Mouse (Mus musculus): ENCODE data around the gene Vdr. TPM values are rescaled to one million over a fixed set of nuclear protein-coding genes. Genes with fewer than 3 reads are reported as not detected.
A peak's percentile ranks its signal among the peaks of the same experiment; 100 is the strongest.

Vdr gene
- polyA plus RNA-seq, 1 experiment from 2014 or later: 1.0 TPM

DNA sequence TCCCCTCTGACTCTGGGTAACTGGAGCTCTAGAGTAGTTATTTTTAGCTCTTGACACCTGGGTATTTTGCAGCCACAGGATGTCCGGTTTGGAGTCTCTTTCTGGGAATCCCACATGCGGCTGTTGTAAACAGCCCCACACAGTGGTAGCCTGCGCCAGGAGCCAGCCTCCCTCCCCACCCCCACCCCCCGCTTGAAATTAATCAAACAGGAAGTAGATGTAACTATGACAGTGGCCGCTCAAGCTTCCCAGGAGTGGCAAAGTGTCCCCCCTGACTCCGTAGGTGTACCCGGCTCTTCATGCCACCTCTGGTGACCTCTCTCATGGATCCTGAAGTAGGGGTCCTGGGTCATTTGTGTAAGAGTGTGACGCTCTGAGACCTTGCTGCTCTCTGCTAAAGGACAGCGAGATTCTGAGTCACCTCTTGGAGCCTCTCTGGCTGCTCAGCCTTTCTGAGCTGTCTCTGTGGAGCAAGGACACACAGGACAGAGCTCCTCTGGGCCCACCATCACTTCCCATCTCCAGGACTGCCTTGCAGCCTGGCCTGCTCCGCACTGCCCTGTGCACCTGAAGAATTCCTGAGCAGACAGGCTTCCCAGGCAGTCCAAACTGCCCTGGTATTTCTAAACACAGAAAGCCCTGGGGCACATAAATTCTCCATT, 89.0 kb downstream of the Vdr start:
- H3K9me3 ChIP-seq (replicated peaks): no peaks in the 10 kb centered on the region
- H3K4me1 ChIP-seq: peaks cover 60% of the 10 kb centered on the region
- 0 out of 2 replicates have a peak overlapping the region, but pooled peaks have one; percentile 42 for H3K27ac ChIP-seq (replicated peaks)
- H3K36me3 ChIP-seq: peaks cover 27% of the 10 kb centered on the region
- 61% methylated on average over 10 of the region's 10 CpGs for WGBS
- no peak overlapping the region for H3K4me3 ChIP-seq
- peaks cover 20% of the 10 kb centered on the region for H3K27me3 ChIP-seq (ENCODE audit: low read depth, poor library complexity, severe bottlenecking)
- no peak for DNase-seq (ENCODE audit: low spot score)

DNA sequence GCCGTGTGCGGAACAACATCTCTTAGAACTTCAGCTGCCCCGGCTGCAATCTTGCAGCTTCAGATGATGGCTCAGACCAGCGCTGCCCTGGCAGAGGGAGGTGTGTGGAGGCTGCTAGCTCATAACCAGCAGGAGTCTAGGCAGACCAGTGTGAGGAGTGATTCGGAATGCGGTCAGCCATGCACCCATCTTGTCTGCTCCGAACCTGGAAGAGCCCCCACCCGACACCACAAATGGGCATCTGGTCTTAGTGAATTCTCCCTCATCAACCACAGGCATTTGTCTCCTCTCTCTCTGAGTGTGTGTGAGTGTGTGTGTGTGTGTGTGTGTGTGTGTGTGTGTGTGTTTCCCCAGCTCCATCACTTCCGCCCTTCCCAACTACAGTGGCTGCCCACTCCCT, 90.5 kb downstream of the Vdr start:
- whole genome bisulfite sequencing: 92% methylated on average over 9 of the region's 9 CpGs
- Histone ChIP-seq H3K36me3 (peaks cover 25% of the 10 kb centered on the region), H3K4me3 (no peak overlapping the region), H3K27ac (replicated peaks) (no peak overlapping the region), H3K27me3 (ENCODE audit: low read depth, poor library complexity, severe bottlenecking) (peaks cover 7% of the 10 kb centered on the region), H3K9me3 (replicated peaks) (no peaks in the 10 kb centered on the region), H3K4me1 (peaks cover 46% of the 10 kb centered on the region)
- no peak for DNase-seq (ENCODE audit: low spot score)

DNA sequence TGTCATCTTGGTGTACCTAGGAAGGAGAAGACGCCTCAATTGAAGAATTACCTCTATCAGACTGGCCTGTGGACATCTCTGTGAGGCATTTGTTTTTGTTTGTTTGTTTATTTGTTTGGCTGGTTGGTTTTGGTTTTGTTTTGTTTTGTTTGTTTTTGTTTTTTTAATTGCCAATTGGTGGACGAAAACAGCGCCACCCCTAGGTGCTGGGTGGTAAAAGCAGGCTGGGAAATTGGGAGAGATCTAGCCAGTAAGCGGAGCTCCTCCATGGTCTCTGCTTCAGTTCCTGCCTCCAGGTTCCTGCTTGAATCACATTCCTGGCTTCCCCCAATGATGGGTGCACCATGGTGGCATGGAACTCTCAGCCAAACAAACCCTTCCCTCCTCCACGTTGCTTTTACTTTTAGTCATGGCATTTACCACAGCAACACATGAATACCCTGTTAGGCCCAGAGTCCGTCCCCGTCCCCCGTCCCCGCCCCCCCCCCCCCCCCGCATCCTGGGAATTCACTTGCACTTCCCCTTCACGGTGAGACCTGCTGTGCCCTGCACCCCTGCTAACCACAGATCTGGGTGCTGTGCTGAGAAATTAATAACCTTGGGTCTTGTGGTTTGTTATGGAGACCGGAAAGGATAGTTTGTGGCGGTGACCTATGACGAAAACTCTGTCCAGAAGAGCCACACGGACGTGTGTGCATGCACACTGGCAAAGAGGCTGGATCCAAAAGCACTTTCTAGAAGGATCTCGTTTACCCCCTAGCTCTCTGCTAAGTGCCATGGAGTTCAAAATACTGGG, 94.0 kb downstream of the Vdr start:
- Histone ChIP-seq H3K4me1 (peaks cover 41% of the 10 kb centered on the region), H3K27me3 (ENCODE audit: low read depth, poor library complexity, severe bottlenecking) (no peaks in the 10 kb centered on the region), H3K4me3 (no peak overlapping the region), H3K27ac (replicated peaks) (no peak overlapping the region), H3K9me3 (replicated peaks) (no peaks in the 10 kb centered on the region), H3K36me3 (peaks cover 22% of the 10 kb centered on the region)
- no peak for DNase-seq (ENCODE audit: low spot score)
- 90% methylated on average over 17 of the region's 17 CpGs for WGBS

DNA sequence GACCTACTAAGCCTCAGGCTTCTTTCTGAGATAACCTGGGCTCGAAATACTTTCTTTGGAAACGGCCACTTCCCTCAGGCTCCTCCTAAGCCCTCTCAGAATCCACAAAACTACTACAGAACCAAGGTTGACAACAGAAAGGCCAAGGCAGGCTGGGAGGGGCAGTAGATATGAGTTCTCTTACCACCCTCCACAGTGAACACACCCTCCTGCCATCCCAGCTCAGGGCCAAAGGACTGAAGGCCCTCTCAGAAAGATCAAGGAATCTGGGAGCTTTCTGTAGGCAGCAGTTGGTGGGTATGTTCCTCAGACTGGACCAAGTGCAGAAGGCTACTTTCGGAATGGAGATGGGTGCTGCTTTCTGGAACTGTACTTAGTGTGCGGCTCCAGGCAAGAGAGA, 95.2 kb downstream of the Vdr start:
- Histone ChIP-seq H3K27ac (replicated peaks) (no peak overlapping the region), H3K4me1 (peaks cover 37% of the 10 kb centered on the region), H3K9me3 (replicated peaks) (no peaks in the 10 kb centered on the region), H3K4me3 (no peak overlapping the region), H3K27me3 (ENCODE audit: low read depth, poor library complexity, severe bottlenecking) (no peaks in the 10 kb centered on the region), H3K36me3 (peaks cover 24% of the 10 kb centered on the region)
- WGBS: 93% methylated on average over 4 of the region's 4 CpGs
- DNase-seq (ENCODE audit: low spot score): no peak

DNA sequence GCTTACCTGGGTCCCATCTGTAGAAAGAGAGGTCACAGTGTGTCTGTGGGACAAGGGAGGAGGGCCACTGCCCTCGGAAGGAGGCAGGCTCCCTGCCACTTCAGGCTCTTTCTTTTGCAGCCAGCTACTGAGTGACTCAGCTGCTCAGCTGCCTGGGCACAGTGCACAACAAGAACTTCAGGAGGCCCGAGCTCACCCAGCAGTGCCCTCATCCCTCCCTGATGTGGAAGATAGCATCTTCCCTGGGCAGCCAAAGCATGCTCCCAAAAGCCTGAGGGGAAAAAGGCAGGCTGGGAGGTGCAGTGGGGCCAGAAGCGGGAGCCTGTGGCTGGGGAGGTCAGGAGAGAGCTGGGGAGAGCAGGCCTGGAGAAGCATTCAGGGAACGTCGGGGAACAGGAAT, 95.7 kb downstream of the Vdr start:
- peak overlapping the region; percentile 14; the same call in 1 of the 2 replicates for H3K27ac ChIP-seq (replicated peaks)
- H3K27me3 ChIP-seq (ENCODE audit: low read depth, poor library complexity, severe bottlenecking): no peaks in the 10 kb centered on the region
- no peak for DNase-seq (ENCODE audit: low spot score)
- H3K4me3 ChIP-seq: no peak overlapping the region
- peaks cover 37% of the 10 kb centered on the region for H3K4me1 ChIP-seq
- H3K36me3 ChIP-seq: peaks cover 24% of the 10 kb centered on the region
- no peaks in the 10 kb centered on the region for H3K9me3 ChIP-seq (replicated peaks)
- 61% methylated on average over 5 of the region's 5 CpGs for WGBS

DNA sequence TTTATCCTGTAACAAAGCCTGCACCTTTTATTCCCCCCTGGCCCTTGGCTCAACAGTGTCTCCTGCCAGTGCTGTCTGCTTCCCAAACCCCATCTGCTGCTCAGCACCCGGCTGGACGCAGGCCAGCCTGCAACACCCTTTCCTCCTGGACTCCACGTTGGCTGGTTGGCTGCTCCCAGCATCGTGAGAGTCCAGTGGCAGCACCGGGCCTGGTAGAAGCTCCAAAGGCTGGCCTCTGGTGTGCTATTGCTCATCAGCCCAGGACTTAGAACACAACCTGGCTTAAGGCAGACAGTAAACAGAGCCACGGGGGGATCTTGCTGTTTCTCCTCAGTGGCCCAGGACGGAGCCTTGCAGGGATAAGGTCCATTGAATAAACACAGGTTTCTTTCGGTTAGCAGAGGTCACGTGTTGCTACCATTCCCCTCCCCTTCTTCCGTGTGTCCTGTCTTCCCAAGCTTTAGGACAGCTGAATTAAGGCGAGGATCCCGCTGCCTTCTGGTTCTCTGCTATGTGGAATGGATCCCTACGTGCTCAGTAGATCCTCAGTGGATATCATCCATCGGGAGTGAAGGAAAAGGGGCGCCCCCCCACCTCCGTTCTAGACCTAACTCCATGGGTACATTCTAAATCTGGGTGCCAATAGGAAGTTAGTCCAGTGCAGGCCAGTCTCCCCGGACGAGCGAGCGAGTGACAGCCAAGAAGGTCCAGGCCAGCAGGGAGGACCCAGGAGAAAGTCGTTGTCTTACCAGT, 96.8 kb downstream of the Vdr start:
- H3K4me3 ChIP-seq: no peak overlapping the region
- peak overlapping the region; percentile 64 for H3K27ac ChIP-seq (replicated peaks)
- peaks cover 34% of the 10 kb centered on the region for H3K36me3 ChIP-seq
- DNase-seq (ENCODE audit: low spot score): no peak
- peaks cover 37% of the 10 kb centered on the region for H3K4me1 ChIP-seq
- H3K9me3 ChIP-seq (replicated peaks): no peaks in the 10 kb centered on the region
- 51% methylated on average over 21 of the region's 21 CpGs for WGBS
- no peaks in the 10 kb centered on the region for H3K27me3 ChIP-seq (ENCODE audit: low read depth, poor library complexity, severe bottlenecking)

DNA sequence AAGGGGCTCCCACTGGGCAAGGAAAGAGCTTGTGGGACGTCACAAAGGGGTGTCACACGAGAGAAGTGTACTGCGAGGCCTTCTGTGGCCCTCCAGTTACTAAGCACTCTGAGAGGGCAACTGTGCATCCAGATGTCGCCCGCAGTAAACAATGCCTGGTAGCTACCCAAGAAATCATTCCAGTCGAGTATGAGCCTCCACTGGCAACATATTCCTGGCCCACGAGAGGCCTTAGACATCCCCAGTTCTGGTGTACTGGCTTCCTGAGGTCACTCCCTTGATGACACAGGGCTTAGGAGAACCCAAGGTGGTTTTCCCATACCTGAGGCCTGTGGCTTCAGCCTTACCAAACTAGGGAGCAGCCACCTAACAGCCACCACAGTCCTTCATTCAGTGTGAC, 97.6 kb downstream of the Vdr start:
- peak overlapping the region; percentile 64; the same call in 1 of the 2 replicates for H3K27ac ChIP-seq (replicated peaks)
- H3K4me1 ChIP-seq: peaks cover 32% of the 10 kb centered on the region
- no peak for DNase-seq (ENCODE audit: low spot score)
- 78% methylated on average over 7 of the region's 7 CpGs for WGBS
- H3K36me3 ChIP-seq: peaks cover 42% of the 10 kb centered on the region
- no peak overlapping the region for H3K4me3 ChIP-seq
- H3K9me3 ChIP-seq (replicated peaks): no peaks in the 10 kb centered on the region
- no peaks in the 10 kb centered on the region for H3K27me3 ChIP-seq (ENCODE audit: low read depth, poor library complexity, severe bottlenecking)

DNA sequence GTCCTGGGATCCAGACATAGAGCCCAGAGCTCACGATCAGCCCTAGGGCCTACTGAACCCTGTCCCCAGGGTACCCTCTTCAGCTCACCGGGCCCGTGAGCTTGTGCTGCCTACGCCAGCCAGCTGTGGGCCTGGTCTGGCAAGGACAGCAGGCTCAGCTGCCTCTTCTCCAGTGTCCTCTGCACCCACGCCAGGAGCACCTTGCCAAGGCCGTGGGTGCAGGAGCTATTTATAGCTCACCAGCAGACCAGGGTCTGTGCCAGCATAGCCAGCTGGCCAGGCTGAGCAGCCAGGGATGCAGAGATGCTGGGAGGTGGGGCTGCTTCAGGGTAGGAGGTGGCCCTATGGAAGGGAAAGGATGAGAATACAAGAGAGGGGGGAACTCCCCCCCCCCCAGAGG, 98.3 kb downstream of the Vdr start:
- 83% methylated on average over 6 of the region's 6 CpGs for WGBS
- Histone ChIP-seq H3K27me3 (ENCODE audit: low read depth, poor library complexity, severe bottlenecking) (no peaks in the 10 kb centered on the region), H3K27ac (replicated peaks) (peak overlapping the region; percentile 64; the same call in 1 of the 2 replicates), H3K36me3 (peaks cover 49% of the 10 kb centered on the region), H3K4me3 (no peak overlapping the region), H3K9me3 (replicated peaks) (no peaks in the 10 kb centered on the region), H3K4me1 (peaks cover 32% of the 10 kb centered on the region)
- no peak for DNase-seq (ENCODE audit: low spot score)

DNA sequence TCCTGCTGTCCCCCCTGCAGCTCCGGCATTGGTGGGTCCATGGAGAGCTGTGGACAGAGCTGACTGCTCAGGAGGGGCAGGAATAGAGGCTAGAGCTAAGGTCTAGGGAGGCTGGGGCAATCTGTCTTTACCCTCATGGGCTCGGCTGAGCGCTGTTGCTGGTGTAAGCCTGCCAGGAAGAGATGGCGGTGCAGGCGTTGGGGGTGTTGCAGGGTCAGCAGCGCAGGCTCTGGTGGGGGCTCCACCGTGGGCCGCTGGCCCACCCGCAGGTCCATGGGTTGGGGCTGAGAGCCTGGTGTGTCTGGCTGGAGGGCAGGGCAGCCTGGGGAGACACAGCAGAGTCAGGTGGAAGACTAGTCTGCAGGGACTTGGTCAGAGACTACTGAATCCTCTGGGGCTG, 99.1 kb downstream of the Vdr start:
- Histone ChIP-seq H3K4me3 (no peak overlapping the region), H3K9me3 (replicated peaks) (no peaks in the 10 kb centered on the region), H3K27me3 (ENCODE audit: low read depth, poor library complexity, severe bottlenecking) (no peaks in the 10 kb centered on the region), H3K4me1 (peaks cover 36% of the 10 kb centered on the region), H3K27ac (replicated peaks) (0 out of 2 replicates have a peak overlapping the region, but pooled peaks have one; percentile 15), H3K36me3 (peaks cover 52% of the 10 kb centered on the region)
- no peak for DNase-seq (ENCODE audit: low spot score)
- WGBS: 87% methylated on average over 9 of the region's 9 CpGs

DNA sequence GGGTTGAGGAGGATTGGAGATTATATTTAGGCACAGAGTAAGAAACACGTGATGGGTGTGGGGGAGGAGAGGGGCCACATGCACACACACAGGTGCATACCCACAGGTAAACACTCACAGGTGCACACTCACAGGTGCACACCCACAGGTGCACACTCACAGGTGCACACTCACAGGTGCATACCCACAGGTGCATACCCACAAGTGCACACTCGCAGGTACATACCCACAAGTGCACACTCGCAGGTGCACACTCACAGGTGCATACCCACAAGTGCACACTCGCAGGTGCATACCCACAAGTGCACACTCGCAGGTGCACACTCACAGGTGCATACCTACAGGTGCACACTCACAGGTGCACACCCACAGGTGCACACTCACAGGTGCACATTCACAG, 100.0 kb downstream of the Vdr start:
- Histone ChIP-seq H3K36me3 (peaks cover 56% of the 10 kb centered on the region), H3K27me3 (ENCODE audit: low read depth, poor library complexity, severe bottlenecking) (no peaks in the 10 kb centered on the region), H3K4me1 (peaks cover 38% of the 10 kb centered on the region), H3K27ac (replicated peaks) (no peak overlapping the region), H3K4me3 (no peak overlapping the region), H3K9me3 (replicated peaks) (no peaks in the 10 kb centered on the region)
- DNase-seq (ENCODE audit: low spot score): no peak
- WGBS: 88% methylated on average over 5 of the region's 5 CpGs

DNA sequence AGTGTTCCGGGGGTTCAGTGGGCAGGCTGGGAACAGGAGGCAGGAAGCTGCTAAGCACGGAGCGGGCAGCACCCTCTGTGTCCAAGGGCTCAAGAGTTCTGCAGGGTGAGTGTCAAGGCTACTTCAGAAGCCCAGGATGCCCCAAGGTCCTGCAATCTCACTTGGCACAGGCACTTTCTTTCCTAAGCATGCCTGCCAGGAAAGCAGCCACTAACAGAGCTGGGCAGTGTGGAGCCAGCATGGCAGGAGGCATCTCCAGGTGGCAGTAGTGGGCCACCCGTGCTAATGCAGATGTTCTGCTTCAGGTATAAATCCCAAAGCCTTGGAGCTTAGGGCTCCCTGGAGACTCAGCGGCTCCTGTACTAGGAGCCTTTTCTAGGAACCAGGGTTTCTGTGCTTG, 100.5 kb downstream of the Vdr start:
- no peak for DNase-seq (ENCODE audit: low spot score)
- H3K9me3 ChIP-seq (replicated peaks): no peaks in the 10 kb centered on the region
- no peaks in the 10 kb centered on the region for H3K27me3 ChIP-seq (ENCODE audit: low read depth, poor library complexity, severe bottlenecking)
- H3K4me3 ChIP-seq: no peak overlapping the region
- H3K36me3 ChIP-seq: peaks cover 58% of the 10 kb centered on the region
- WGBS: 88% methylated on average over 5 of the region's 5 CpGs
- H3K27ac ChIP-seq (replicated peaks): no peak overlapping the region
- peaks cover 37% of the 10 kb centered on the region for H3K4me1 ChIP-seq

DNA sequence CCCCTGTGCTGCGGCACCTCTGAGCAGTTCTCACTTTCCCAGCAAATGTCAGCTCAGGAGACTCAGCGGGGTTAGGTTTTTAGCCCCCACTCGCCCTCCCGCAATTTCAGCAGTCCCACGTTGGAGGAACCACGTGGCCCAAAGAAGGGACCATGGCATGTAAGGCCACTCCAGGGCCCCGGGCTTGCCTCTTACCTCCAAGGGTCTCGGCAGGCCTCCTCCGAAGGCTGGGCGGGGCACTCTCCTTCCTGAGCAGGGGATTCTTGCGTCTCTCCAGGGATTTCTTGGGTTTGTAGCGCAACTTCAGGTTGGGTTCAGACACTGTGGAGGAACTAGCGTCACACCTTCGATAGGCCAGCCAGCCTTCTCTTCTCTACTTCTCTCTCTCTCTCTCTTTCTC, 101.2 kb downstream of the Vdr start:
- peaks cover 29% of the 10 kb centered on the region for H3K4me1 ChIP-seq
- WGBS: 86% methylated on average over 14 of the region's 14 CpGs
- H3K9me3 ChIP-seq (replicated peaks): no peaks in the 10 kb centered on the region
- DNase-seq (ENCODE audit: low spot score): no peak
- no peak overlapping the region for H3K27ac ChIP-seq (replicated peaks)
- H3K36me3 ChIP-seq: peaks cover 65% of the 10 kb centered on the region
- no peaks in the 10 kb centered on the region for H3K27me3 ChIP-seq (ENCODE audit: low read depth, poor library complexity, severe bottlenecking)
- no peak overlapping the region for H3K4me3 ChIP-seq

Measured in midbrain, embryonic 10.5 days (tissue).